Mouse (Mus musculus): ENCODE data around the gene Trp63. TPM values are rescaled to one million over a fixed set of nuclear protein-coding genes. Genes with fewer than 3 reads are reported as not detected.

Trp63 gene
- total and polyA plus RNA-seq, 3 experiments, result not detected

- DNase-seq (ENCODE audit: low read depth, low spot score), result no peak
- Histone ChIP-seq H3K79me2 (ENCODE audit: control insufficient read depth, insufficient read depth, low read length, poor library complexity) (no peaks in the 10 kb centered on the region), H3K9me3 (replicated peaks; ENCODE audit: insufficient read depth, low read length) (no peaks in the 10 kb centered on the region), H3K9ac (ENCODE audit: control insufficient read depth, low read depth, low read length, poor library complexity, severe bottlenecking) (no peak overlapping the region), H3K27me3 (ENCODE audit: control insufficient read depth in 1 of 2, insufficient read depth in 2 of 2, low read length in 2 of 2) (no peaks in the 10 kb centered on the region), H3K4me3 (ENCODE audit: control insufficient read depth in 1 of 2, insufficient read depth in 1 of 2, low read depth in 2 of 2, low read length in 2 of 2) (no peak overlapping the region), H3K36me3 (ENCODE audit: control insufficient read depth in 1 of 2, insufficient read depth in 2 of 2, low read length in 2 of 2) (no peaks in the 10 kb centered on the region), H3K27ac (ENCODE audit: control insufficient read depth, low read depth, low read length) (no peak overlapping the region), H3K4me1 (ENCODE audit: control insufficient read depth in 1 of 2, insufficient read depth in 2 of 2, low read length in 2 of 2) (no peaks in the 10 kb centered on the region)
- TF ChIP-seq MAFK (IDR thresholded peaks at IDR 0.05; ENCODE audit: borderline replicate concordance, low read depth, low read length) (no peak), SIN3A (IDR thresholded peaks at IDR 0.05; ENCODE audit: low read length) (no peak), JUND (IDR thresholded peaks at IDR 0.05; ENCODE audit: low read depth, low read length) (no peak)
Measured at GRCm38 (mm10) chr16:25860731-25861505, 177.4 kb downstream of the Trp63 start.

DNA sequence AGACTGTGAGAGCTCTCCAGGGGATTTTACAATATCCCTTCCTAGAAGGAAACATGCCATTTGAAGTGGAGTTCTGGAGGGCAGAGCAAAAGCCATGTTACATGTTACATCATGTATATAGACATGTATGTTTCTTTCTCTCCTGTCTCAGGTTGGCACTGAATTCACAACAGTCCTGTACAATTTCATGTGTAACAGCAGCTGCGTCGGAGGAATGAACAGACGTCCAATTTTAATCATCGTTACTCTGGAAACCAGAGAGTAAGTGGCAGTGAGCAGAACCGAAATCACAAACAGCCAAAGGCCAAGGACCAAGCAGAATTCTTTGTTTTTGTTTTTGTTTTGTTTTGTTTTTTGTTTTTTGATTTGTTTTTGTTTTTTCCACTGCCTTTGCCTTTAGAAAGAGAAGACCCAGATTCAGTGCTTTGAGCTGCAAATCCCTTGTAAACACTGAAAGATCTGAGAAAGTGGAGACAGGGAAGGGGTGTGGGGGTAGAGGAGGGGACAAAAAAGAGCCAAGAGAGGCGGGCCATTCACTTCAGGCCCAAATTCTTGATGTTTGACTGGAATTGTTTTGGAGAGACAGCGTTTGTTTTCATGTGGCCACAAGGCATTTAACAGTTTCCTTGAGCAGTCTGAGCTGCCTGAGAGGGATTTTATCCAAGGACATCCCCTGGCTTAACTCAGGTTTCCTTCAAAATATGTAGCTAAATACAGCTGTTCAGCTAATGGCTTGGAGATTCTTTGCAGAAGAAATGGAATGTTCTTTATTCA is 181.7 kb downstream of the Trp63 start:
- TF ChIP-seq HCFC1 (IDR thresholded peaks at IDR 0.05; ENCODE audit: low read depth, low read length) (no peak), RCOR1 (IDR thresholded peaks at IDR 0.05; ENCODE audit: low read depth, low read length) (no peak), MXI1 (IDR thresholded peaks at IDR 0.05; ENCODE audit: low read depth, low read length) (no peak), KAT2A (conservative IDR thresholded peaks at IDR 0.05; ENCODE audit: low read depth, low read length) (no peak), POLR2A (IDR thresholded peaks at IDR 0.05; ENCODE audit: control insufficient read depth in 1 of 2, insufficient read depth in 1 of 2, low read depth in 1 of 2, low read length in 2 of 2, poor library complexity in 1 of 2) (no peak), SIN3A (IDR thresholded peaks at IDR 0.05; ENCODE audit: low read length) (no peak), GATA1 (IDR thresholded peaks at IDR 0.05; ENCODE audit: low read depth, low read length) (no peak), EP300 (IDR thresholded peaks at IDR 0.05; ENCODE audit: low read depth in 1 of 2, low read length in 2 of 2) (no peak), USF2 (IDR thresholded peaks at IDR 0.05; ENCODE audit: borderline replicate concordance in 1 of 2, insufficient read depth in 1 of 2, low read depth in 1 of 2, low read length in 2 of 2) (no peak), ZNF384 (IDR thresholded peaks at IDR 0.05; ENCODE audit: low read depth, low read length) (no peak), NELFE (IDR thresholded peaks at IDR 0.05; ENCODE audit: low read depth, low read length) (no peak), MAX (IDR thresholded peaks at IDR 0.05; ENCODE audit: low read length) (no peak), BHLHE40 (IDR thresholded peaks at IDR 0.05; ENCODE audit: borderline replicate concordance, low read depth, low read length) (no peak), ZC3H11A (IDR thresholded peaks at IDR 0.05; ENCODE audit: low read depth, low read length) (no peak), RAD21 (IDR thresholded peaks at IDR 0.05; ENCODE audit: low read depth, low read length) (no peak), GABPA (IDR thresholded peaks at IDR 0.05; ENCODE audit: low read depth, low read length) (no peak), MAZ (IDR thresholded peaks at IDR 0.05; ENCODE audit: low read depth, low read length) (no peak)
- no peaks in the 10 kb centered on the region for H3K4me1 ChIP-seq (ENCODE audit: control insufficient read depth in 1 of 2, insufficient read depth in 2 of 2, low read length in 2 of 2)
- DNase-seq (ENCODE audit: low read depth, low spot score), result no peak

More for the DNA sequence above, 181.7 kb downstream of the Trp63 start:
- H3K79me2 ChIP-seq (ENCODE audit: control insufficient read depth, insufficient read depth, low read length, poor library complexity), result no peaks in the 10 kb centered on the region
- H3K27ac ChIP-seq (ENCODE audit: control insufficient read depth, low read depth, low read length), result no peak overlapping the region
- H3K4me3 ChIP-seq (ENCODE audit: control insufficient read depth in 1 of 2, insufficient read depth in 1 of 2, low read depth in 2 of 2, low read length in 2 of 2), result no peak overlapping the region
- no peaks in the 10 kb centered on the region for H3K9me3 ChIP-seq (replicated peaks; ENCODE audit: insufficient read depth, low read length)
- no peaks in the 10 kb centered on the region for H3K36me3 ChIP-seq (ENCODE audit: control insufficient read depth in 1 of 2, insufficient read depth in 2 of 2, low read length in 2 of 2)
- no peaks in the 10 kb centered on the region for H3K27me3 ChIP-seq (ENCODE audit: control insufficient read depth in 1 of 2, insufficient read depth in 2 of 2, low read length in 2 of 2)
- no peak overlapping the region for H3K9ac ChIP-seq (ENCODE audit: control insufficient read depth, low read depth, low read length, poor library complexity, severe bottlenecking)
